Mouse (Mus musculus) erythroblast, embryonic 14.5 days (primary cell): ENCODE measurements around the gene Rassf10.

ENCODE experiments used
- GATA1 ChIP-seq: IDR thresholded peaks from 2 replicates; pipeline ENCODE4 v1.6.1; 2012; ENCODE audit warnings: low read length, inconsistent platforms, mixed read lengths
- TAL1 ChIP-seq: IDR thresholded peaks from 3 replicates; pipeline ENCODE4 v1.6.1; 2012; ENCODE audit warnings: low read length, inconsistent platforms, mixed read lengths

GRCm38 (mm10) chr7:112918279-112918991 is 35.3 kb upstream of the Rassf10 start:
- TF ChIP-seq GATA1 (no peak), TAL1 (no peak)
